Mouse (Mus musculus): ENCODE measurements at regions not wholly inside any gene's neighbourhood (a gene's known extent, or its start where the extent isn't known, plus 50 kb on each side); places are given as distances from the start of the nearest gene placed in this dataset.

GRCm38 (mm10) chr11:20913042-20913441, 82.2 kb upstream of the Lgalsl start:
- TF ChIP-seq CTCF (IDR thresholded peaks at IDR 0.05; ENCODE audit: control insufficient read depth, insufficient read depth, insufficient read length), result no peak
- no peak for TF ChIP-seq MAX (IDR thresholded peaks at IDR 0.05)
- TF ChIP-seq USF1 (IDR thresholded peaks at IDR 0.05; ENCODE audit: low read depth), result no peak
- TF ChIP-seq MYOG (IDR thresholded peaks at IDR 0.05; ENCODE audit: control insufficient read depth, extremely low read depth, insufficient read length), result no peak

All from C2C12 (cell line).